Mouse (Mus musculus): ENCODE measurements around the gene Ncoa1.
"Not testable (repeated sequence)": the region's sequence is repeated elsewhere in the genome, so short reads cannot be mapped to it uniquely, and the experiment has no call there.

The Ncoa1 gene

GRCm38 (mm10) chr12:4313824-4314223 is 163.2 kb downstream of the Ncoa1 start:
- no peak for DNase-seq (ENCODE audit: low spot score)

DNA sequence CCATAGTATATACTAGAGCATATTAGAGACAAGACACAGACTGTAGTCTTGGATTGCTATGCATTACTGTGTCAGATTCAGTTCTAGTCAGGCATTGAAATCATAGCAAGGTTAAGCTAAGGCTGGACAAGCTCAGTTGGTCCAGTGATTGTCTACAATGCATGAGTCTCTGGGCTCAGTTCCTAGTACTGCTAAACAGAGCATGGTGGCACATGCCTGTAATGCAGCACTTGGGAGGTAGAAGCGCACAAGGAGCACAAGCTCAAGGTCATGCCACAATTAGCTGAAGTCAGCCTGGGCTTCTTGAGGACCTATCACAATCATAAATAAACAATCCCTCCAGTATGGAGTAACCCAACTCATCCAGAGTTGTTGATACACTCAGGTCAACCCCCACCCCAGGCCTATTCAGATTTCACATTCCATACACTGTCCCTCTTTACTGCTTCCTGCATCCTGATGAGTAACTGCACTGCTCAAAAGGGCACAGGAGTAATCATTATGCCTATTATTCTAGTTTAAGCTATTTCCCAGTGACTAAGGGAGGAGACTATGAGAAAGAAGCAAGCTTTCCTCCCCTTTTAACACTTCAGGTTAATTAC is 170.2 kb downstream of the Ncoa1 start:
- no peak for DNase-seq (ENCODE audit: low spot score)

DNA sequence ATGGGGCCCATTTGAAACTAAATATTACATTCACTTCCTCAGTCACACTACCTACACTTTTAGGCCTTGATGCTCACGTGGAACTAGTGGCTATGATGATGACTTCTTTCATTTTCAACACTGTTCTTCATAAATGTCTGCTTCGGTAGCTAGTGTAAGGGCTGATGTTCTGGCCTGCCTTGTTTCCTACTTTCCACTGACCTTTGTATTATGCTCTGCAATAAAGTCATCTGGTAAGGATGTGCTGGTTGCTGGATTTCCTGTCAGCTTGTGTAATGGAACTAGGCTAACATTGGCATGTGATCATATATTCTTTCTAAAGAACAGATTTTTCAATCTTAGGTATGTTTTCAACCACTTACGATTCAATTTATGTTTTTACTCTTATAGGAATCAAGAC is 177.7 kb downstream of the Ncoa1 start:
- no peak for DNase-seq (ENCODE audit: low spot score)

DNA sequence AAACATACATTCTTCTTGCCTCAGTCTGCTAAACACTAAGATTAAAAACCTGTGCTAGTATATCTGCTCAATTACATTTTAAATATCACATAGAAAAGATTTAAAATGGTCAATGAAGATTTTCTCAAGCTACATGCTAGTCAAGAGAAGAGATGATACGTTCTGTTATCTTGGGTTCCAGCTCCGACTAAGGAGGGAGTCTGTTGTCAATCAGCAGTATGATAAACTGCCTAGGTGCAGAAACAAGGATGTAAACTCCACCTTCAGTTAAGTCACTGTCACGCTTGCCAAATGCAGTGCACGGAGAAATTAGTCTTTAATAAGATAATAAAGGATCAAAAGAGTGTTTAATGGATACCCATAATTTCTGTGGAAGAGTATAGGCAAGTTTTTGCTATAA is 178.4 kb downstream of the Ncoa1 start:
- DNase-seq (ENCODE audit: low spot score) = no peak

- DNase-seq (ENCODE audit: low spot score) = no peak
Measured at GRCm38 (mm10) chr12:4295881-4296280, 181.1 kb downstream of the Ncoa1 start.

DNA sequence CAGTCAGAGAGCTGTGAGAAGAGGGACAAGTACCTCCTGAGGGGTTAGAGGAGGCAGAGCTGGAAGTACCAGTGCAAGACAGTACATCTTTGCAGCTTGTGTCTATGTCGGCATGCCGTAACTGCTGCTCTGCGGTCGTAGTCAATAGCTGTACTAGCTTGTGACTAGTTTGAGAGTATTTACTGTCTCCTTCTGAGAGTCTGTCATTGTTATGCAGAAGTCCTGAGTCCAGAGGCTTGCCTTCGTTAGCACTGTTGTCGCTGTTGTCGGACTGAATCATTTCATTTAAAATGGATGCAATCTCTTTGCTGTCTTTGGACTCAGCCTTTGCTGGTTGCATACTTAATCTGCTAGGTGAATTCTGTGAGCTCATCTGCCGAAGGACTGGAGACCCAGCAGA is 181.7 kb downstream of the Ncoa1 start:
- DNase-seq (ENCODE audit: low spot score) = no peak

DNA sequence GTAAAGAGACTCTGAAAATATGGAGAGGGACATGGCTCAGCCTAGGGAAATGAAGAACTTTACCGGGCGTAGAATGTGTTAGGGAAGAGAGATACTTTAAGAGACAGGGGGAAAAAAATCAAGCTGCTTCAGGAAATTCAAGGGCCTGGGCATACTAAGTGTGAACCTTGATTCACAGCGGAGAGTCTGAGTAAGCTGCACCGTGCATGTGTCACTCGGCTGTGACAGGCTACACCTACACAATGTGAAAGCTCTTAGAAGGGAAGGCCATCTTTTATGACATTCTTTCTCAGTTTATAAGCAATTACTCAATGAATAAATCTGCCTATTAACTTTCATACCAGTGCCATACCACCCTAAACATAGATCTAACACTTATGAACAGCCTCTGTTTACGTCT is 183.2 kb downstream of the Ncoa1 start:
- no peak for DNase-seq (ENCODE audit: low spot score)

GRCm38 (mm10) chr12:4285186-4285585 is 191.8 kb downstream of the Ncoa1 start:
- no peak for DNase-seq (ENCODE audit: low spot score)

DNA sequence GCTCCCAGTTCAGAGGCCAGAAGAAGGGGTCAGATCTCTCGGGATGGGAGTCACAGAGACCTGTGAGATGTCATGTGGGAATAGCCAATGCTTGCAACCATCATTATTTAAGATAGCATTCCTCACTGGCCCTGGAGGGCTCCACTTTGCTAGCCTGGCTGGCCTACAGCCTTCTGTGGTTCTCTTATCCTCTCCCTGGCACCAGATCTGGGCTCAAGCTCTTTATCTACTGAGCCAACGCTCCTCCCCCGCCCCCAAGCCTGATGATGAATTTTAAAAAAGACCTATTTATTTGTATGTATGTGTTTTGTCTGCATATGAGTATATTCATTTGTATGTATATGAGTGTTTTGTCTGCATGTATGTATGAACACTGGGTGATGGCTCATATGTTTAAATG is 197.1 kb downstream of the Ncoa1 start:
- no peak for DNase-seq (ENCODE audit: low spot score)

GRCm38 (mm10) chr12:4278978-4279755 is 197.8 kb downstream of the Ncoa1 start:
- no peak for DNase-seq (ENCODE audit: low spot score)

DNA sequence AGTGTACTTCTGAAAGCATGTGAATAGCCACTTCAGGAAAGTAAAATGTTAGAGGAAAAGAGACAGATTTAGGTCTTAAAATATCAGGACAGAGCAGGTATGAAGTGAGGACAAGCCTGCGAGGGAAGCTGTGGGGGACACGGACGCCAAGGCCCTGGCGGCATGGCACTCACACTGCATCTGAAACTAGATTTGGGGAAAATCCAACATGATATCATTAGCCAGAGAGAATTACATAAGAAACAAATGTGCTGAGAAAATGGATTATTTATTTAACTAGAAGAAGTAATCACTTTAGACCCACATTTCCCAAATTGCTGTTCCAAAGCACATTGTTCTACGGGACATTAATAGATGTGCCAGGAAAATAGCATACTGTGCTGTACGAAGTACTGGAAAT is 205.9 kb downstream of the Ncoa1 start:
- no peak for DNase-seq (ENCODE audit: low spot score)

GRCm38 (mm10) chr12:4267765-4268164 is 209.2 kb downstream of the Ncoa1 start:
- DNase-seq (ENCODE audit: low spot score) = no peak

- no peak for DNase-seq (ENCODE audit: low spot score)
Measured at GRCm38 (mm10) chr12:4252742-4253655, 224.0 kb downstream of the Ncoa1 start.

- DNase-seq (ENCODE audit: low spot score) = no peak
Measured at GRCm38 (mm10) chr12:4249786-4250185, 227.2 kb downstream of the Ncoa1 start.

- DNase-seq (ENCODE audit: low spot score) = no peak
Measured at GRCm38 (mm10) chr12:4245742-4246141, 231.2 kb downstream of the Ncoa1 start.

- DNase-seq (ENCODE audit: low spot score) = no peak
Measured at GRCm38 (mm10) chr12:4243805-4244204, 233.2 kb downstream of the Ncoa1 start.

DNA sequence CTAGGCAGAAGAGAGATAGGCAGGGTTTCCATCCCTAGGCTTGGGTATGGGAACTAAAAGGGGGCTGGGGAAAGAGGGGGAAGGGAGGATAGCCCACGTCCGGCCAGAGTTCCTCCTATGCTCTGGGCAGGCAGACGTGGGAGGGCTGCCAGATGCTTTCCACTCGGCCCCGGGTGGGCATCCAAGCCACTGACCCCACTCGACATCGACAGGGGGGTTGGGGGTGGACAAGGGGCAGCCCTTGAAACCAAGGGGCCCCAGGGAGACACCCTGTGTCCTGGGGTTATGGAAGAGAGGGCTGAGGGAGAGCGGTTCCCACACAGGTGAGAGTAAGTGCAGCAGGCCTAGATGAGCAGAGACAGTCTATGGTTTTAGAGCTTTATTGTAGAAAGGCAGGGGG is 236.7 kb downstream of the Ncoa1 start:
- DNase-seq (ENCODE audit: low spot score) = not testable (repeated sequence)

DNA sequence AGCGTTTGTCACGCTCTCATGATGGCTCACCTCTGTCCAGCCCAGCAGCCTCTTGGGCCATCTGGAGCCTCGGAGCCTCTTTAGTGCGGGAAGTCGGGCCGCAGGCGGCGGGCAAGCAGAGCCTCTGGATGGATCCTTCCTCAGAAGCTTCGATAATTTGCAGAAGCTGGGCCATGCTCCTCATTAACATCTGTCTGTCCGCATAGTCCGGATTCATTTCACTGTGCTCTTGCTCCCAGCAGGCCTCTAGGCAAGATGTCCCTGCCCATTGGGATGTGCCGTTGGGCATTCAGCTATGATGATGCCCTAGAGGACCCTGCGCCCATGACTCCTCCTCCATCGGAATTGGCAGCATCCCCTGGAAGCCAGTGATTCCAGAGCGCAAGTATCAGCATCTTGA is 239.5 kb downstream of the Ncoa1 start:
- no peak for DNase-seq (ENCODE audit: low spot score)

DNA sequence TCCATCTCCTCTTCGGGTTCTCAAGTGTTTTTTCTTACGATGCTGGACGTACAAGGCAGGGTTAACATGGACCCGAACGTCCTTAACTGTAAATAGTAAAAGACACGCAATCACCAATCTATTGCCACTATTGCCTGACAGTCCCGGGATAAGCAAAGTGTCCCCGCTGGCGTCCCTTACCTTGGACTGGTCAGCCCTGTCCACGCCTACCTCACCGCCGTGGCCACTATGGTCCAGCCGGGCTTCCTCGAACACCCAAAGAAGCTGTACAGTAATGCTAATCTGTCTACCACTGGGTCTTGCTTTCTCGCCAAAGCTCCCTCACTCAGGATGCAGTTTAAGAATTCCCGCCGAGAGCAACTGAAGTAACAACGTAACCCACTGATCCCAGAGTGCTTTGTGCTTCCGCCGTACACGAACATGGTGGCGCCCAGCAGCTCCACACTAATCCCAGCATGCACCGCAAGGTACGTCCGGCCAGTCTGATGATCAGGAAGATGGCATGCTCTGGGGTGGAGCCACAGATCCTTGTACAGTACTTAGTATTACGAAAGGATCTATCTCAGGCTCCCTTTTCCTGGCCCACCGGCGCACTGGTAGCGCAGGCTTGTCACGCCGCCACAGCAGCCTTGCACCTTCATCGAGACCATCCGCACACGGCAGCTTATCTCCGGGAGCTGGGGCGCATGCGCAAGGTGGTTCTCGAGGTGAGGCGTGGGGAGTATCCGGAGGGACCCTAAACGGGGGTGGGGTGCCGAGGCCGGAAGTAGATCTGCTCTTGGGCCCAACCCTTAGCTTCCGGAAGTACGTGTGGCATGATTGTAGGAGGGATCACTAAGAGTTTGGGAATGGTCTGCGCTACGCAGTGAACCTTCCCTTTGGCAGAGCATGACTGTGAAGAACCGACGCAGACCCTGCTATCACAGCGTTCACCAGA is 243.1 kb downstream of the Ncoa1 start, which contains the start of the genes Ptrhd1 and Cenpo:
Ptrhd1 (plus strand) TSS at position 456 of the 937 bp plus-strand sequence.
Cenpo (minus strand) TSS at position 723 of the 937 bp plus-strand sequence.
- DNase-seq (ENCODE audit: low spot score) = peak; percentile 94

GRCm38 (mm10) chr12:4232777-4233176 is 244.2 kb downstream of the Ncoa1 start:
- DNase-seq (ENCODE audit: low spot score) = no peak

- DNase-seq (ENCODE audit: low spot score) = peak; percentile 55
Measured at GRCm38 (mm10) chr12:4230156-4230555, 246.8 kb downstream of the Ncoa1 start.

All from ovary, adult 18-20 months (tissue).